Mouse (Mus musculus): ENCODE measurements around the gene Opa1.

GRCm38 (mm10) chr16:29667702-29668061 lies 88.5 kb downstream of the Opa1 start:
- TF ChIP-seq CTCF (IDR thresholded peaks at IDR 0.05; ENCODE audit: borderline replicate concordance, control insufficient read depth, extremely low read depth, insufficient read depth, low read length, poor library complexity) (no peak), POLR2A (IDR thresholded peaks at IDR 0.05; ENCODE audit: control insufficient read depth, extremely low read depth, insufficient read depth, low read length, poor library complexity) (no peak)
